Mouse (Mus musculus): ENCODE results near the gene Alg9.

The Alg9 gene

GRCm38 (mm10) chr9:50852634-50853349 is 78.0 kb downstream of the Alg9 start:
- DNase-seq (ENCODE audit: low spot score) = no peak

DNA sequence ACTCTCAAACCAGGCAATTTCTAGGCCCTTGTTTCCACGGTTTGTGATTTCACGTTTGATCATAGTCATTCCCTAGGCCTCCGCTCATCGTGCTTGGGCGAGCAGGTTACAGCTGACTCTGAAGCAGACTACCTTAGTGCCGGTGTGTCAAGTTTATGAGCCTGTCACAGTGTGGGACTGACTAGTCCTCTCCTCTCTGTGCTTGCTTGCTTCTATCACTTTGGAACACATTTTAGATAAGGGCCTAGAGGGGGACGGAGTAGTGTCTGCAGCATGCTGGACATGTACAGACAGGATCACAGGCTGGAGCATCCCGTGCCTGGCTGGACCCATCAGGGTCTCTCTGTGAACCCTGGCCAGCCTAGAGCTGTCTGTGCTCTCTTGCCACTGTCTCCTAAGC is 79.6 kb downstream of the Alg9 start:
- DNase-seq (ENCODE audit: low spot score) = peak; percentile 21

DNA sequence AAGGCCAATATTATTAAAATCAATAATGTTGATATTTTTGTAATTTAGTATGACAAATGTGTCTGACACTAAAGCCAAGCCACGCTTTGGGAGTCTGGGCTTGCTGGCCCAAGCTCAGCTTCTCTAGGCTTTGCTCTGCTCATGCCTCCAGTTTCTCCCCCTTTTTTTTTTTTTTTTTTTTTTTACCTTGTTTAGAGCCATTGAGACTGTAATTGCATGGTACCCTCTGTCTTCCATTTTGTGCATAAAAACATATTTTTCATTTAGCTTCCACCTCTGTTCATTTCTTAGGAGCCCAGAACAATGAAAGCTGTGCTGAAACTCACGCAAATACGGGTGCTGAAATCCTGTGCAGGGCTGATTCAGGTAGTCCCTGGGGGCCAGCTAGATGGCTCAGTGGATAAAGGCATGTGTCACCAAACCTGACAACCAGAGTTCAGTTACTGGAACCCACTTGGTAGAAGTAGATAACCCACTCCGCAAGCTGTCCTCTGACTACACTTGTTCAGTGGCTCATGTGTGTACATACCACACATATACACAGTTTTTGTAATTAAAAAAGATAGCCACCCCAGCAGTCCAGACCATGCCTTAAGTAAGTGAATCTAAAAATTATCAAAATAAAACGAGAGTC is 80.4 kb downstream of the Alg9 start:
- DNase-seq (ENCODE audit: low spot score) = no peak

DNA sequence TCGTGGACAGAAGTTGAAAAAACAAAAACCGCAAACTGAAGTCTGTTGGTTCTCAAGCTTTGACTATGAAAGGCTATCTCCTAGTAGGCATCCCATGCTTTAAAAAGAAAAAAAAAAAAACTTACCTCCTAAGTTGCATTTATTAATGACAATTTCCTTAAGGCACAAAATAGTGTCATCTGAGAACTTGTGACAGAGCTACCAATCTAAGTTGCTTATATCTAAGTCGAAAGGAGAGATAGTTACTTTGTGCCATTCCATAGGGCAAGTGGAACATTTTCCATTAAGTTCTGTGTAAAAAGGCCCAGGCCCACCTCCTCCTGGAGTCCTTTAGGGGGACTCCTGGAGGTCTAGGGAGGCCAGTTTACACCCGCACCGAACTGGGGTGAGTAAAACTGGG is 81.0 kb downstream of the Alg9 start:
- DNase-seq (ENCODE audit: low spot score) = no peak

DNA sequence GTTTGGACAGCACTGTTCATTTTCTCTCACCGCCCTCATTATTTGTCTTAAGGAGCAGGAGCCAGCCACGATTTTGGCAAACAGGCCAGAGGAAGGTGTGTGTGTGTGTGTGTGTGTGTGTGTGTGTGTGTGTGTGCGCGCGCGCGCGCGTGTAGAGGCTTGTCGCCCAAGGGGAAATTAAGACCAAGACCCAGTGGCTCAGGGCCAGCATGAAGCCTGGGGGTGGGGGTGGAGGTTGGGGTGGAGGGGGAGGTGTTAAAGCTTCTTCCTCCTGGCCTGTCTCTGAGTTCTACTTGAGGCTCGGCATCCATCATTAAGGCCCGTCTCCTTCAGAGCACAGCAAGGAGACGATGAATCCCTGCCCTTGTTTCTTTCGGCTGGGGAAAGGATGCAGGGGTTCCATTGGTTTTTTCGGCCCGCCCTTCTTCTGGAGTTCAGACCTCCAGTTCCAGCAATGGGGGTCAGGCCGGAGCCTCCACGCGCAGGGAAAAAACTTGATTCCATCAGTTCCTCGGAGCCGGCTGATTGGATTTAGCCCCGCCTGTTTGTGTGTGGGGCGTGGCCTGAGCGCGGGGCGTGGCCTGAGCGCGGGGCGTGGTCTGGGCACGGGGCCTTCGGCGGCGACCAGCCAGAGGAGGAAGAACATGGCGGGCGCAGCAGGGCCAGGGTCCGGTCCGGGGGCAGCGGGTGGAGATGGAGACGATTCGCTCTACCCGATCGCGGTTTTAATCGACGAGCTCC is 81.7 kb downstream of the Alg9 start:
- peak; percentile 95 for DNase-seq (ENCODE audit: low spot score)

- peak; percentile 41 for DNase-seq (ENCODE audit: low spot score)
Observed at GRCm38 (mm10) chr9:50857082-50857641, 82.3 kb downstream of the Alg9 start.

- DNase-seq (ENCODE audit: low spot score) = no peak
Observed at GRCm38 (mm10) chr9:50858681-50859080, 83.9 kb downstream of the Alg9 start.

GRCm38 (mm10) chr9:50861119-50861839 is 86.5 kb downstream of the Alg9 start:
- no peak for DNase-seq (ENCODE audit: low spot score)

- DNase-seq (ENCODE audit: low spot score) = no peak
Observed at GRCm38 (mm10) chr9:50863824-50864223, 89.0 kb downstream of the Alg9 start.

GRCm38 (mm10) chr9:50864877-50865276 is 90.1 kb downstream of the Alg9 start:
- DNase-seq (ENCODE audit: low spot score) = no peak

DNA sequence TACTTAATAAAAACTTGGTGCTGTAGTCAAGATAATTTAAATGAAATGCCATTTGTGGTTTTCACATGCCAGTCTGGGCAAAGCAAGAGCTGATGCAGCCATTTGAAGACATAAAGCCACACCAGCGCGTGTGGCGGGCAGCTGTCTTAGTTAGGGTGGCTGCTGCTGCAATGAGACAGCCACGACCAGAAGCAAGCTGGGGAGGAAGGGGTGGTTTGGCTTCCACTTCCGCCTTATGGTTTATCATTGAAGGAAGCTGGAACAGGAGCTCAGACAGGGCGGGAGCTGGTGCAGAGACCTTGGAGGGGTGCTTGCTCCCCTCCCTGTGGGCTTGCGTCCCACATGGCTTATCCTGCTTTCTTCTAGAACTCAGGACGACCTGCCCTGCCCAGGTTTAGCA is 91.0 kb downstream of the Alg9 start:
- DNase-seq (ENCODE audit: low spot score) = no peak

DNA sequence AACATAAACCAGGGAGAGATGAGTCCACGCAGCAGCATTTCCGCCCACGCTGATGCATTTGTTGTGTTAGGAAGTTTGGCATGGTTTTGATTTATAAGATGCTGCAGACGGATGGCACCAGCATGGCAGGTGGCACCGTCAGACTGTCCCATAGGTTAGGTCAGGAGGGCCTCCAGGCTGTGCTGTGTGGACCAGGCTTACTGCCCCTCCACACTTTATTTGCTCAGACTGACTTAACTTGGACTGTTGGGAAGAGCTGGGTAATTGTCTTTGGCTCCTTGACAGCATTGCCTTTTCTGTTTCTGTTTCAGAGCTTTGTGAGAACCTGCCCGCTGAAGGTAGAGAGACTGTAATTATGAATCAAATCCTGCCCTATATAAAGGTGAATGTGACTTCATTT is 92.2 kb downstream of the Alg9 start:
- no peak for DNase-seq (ENCODE audit: low spot score)

- DNase-seq (ENCODE audit: low spot score) = no peak
Observed at GRCm38 (mm10) chr9:50868182-50868581, 93.4 kb downstream of the Alg9 start.

DNA sequence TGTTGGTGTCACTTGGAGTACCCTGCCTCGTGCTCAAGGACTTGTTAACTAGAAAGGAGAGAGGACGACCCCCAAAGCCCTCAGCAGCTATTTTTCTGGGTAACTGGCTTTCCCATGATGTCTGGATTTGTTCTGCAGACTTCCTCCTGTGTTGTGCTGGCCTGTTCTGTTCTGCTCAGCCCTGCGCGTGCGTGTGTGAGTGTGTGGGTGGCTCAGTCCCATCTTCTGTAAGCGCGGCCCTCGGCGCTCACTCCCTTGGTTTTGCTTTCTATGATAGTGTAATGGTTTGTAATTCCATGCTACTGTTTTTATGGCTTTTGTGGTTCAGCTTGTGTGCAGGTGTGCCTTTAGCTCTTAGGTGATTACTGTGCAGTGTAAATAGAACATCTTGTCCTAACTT is 98.4 kb downstream of the Alg9 start:
- DNase-seq (ENCODE audit: low spot score) = no peak

- no peak for DNase-seq (ENCODE audit: low spot score)
Observed at GRCm38 (mm10) chr9:50874031-50874430, 99.2 kb downstream of the Alg9 start.

- DNase-seq (ENCODE audit: low spot score) = no peak
Observed at GRCm38 (mm10) chr9:50875470-50875869, 100.7 kb downstream of the Alg9 start.

GRCm38 (mm10) chr9:50876287-50876686 is 101.5 kb downstream of the Alg9 start:
- DNase-seq (ENCODE audit: low spot score) = no peak

DNA sequence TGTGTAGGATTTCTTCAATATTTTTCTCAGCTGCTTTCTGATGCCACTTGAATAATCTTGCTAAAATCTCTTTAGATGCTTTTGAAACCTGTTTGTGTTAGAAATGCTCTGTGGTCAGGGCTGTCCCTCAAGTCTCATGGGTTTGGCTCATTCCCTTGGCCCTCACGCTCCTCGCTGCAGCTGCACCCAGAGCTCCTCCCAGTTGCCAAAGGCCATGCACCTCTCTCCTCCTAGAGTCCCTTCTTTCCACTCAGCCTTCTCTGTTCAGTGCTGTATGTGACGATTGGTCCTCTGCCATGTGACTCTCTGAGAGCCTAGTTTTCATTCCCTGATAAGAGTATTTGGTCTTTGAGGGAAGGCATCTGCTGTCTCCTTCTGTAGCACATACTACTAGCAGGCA is 102.6 kb downstream of the Alg9 start:
- no peak for DNase-seq (ENCODE audit: low spot score)

DNA sequence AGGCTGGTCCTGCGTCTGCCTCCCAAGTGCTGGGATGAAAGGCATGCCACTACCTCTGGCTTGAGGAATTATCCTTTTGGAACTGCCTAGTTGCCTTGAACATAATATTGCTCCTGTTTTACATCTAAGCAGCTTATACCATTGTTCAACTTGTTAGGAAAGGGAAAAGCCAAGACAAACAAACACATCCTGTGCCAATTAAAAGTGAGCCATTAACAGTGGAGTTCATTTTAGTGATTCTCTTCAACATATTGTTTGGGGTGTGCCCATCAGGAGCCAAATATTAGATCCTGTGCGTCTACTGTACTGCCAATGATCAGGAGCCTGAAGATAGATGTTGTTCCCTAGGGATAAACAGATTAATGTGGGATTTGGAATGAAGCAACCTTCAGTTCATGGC is 107.4 kb downstream of the Alg9 start:
- no peak for DNase-seq (ENCODE audit: low spot score)

GRCm38 (mm10) chr9:50884093-50884492 is 109.3 kb downstream of the Alg9 start:
- DNase-seq (ENCODE audit: low spot score) = no peak

DNA sequence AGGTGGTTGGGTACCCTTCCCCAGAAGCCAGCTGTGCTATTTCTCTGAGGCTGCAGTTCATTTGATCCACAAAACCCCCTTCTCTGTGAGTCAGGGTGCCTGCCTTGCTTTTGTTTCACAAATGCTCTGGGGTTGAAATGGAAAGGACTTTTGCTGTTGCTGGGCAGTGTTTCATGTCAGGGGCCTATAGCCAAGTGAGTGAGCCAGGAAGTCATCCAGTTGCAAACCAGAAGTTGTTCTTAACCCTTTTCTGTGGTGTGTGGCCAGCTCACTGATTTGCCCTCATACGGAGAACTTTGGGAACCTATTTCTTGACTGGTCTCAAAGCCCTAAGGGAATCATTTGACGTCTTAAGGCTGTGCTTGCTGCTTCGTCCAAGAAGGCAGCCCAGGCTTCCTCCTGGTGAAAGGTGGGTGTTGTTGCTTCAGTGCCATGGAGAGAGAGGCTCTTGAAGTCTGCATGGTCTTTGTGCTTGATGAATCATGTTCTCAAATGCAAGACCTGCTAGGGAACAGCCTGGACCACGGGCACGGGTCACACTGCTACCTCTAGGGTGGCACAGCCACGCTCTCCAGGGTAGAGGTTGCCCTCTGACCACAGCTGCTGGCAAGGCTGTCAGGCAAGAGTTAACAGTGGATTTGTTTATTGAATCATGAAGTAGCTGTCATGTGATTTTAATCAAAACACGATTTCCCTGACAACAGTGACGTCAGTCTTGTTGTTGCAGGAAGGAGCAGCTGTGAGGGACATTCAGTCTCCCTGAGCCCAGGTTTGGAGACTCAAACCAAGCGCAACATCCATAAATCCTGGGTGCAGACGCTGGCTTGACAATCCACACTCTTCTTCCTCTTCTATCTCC is 110.2 kb downstream of the Alg9 start:
- DNase-seq (ENCODE audit: low spot score) = no peak

Measured in embryo, embryonic 10 days (tissue).